Mouse (Mus musculus) frontal cortex, postnatal 14 days (tissue): Measurements from ENCODE around the gene 4930544D05Rik.

Experiments
- DNase-seq, 2 experiments: peaks; one replicate each; pipeline ENCODE4 v3.0.0; 2022; ENCODE audit warnings: low spot score in 2 of 2

4930544D05Rik gene

GRCm38 (mm10) chr11:70655571-70656455, 40.2 kb downstream of the 4930544D05Rik start:
- DNase-seq, result no peak

- no peak for DNase-seq
Measured at GRCm38 (mm10) chr11:70656456-70656927, 40.8 kb downstream of the 4930544D05Rik start.

- DNase-seq, result no peak
Measured at GRCm38 (mm10) chr11:70656964-70657363, 41.3 kb downstream of the 4930544D05Rik start, which contains the start of gene Eno3. TSS of gene Eno3 (plus strand) at chr11:70657202.

GRCm38 (mm10) chr11:70657573-70657972, 41.9 kb downstream of the 4930544D05Rik start:
- no peak for DNase-seq

GRCm38 (mm10) chr11:70657991-70658390, 42.3 kb downstream of the 4930544D05Rik start:
- no peak for DNase-seq

GRCm38 (mm10) chr11:70658521-70658920, 42.9 kb downstream of the 4930544D05Rik start:
- DNase-seq, result no peak

- DNase-seq, result no peak
Measured at GRCm38 (mm10) chr11:70658942-70659341, 43.3 kb downstream of the 4930544D05Rik start.

- no peak for DNase-seq
Measured at GRCm38 (mm10) chr11:70660571-70660970, 44.9 kb downstream of the 4930544D05Rik start.

GRCm38 (mm10) chr11:70663101-70663500, 47.5 kb downstream of the 4930544D05Rik start:
- no peak for DNase-seq

GRCm38 (mm10) chr11:70663957-70664356, 48.3 kb downstream of the 4930544D05Rik start:
- DNase-seq, result no peak

- DNase-seq, result no peak
Measured at GRCm38 (mm10) chr11:70664741-70665140, 49.1 kb downstream of the 4930544D05Rik start.
